Mouse (Mus musculus) embryonic facial prominence, embryonic 14.5 days (tissue): ENCODE measurements at regions not wholly inside any gene's neighbourhood (a gene's known extent, or its start where the extent isn't known, plus 50 kb on each side); places are given as distances from the start of the nearest gene placed in this dataset.

Experiments used
- ATAC-seq: fragments of 200-750 bp; cut with Nextera tagmentation; 2 replicates; pipeline ENCODE4 v1.8.0; 2017; ENCODE audit warnings: low read depth, moderate number of reproducible peaks, moderate TSS enrichment
- DNase-seq: peaks from one replicate; pipeline ENCODE4 v3.0.0-alpha.2; 2015; ENCODE audit warnings: low spot score
- H3K27ac ChIP-seq: fragments of 300-500 bp; sonication (generic); replicated peaks from 2 replicates; pipeline ENCODE4 v1.5.1; 2014; ENCODE audit warnings: low read depth, mild to moderate bottlenecking, low read length, moderate library complexity
- H3K27me3 ChIP-seq: fragments of 300-500 bp; sonication (generic); replicated peaks from 2 replicates; pipeline ENCODE4 v1.6.1; 2014; ENCODE audit warnings: low read length; ENCODE audit not compliant: control insufficient read depth, insufficient read depth
- H3K36me3 ChIP-seq: fragments of 300-500 bp; sonication (generic); 2 replicates; pipeline ENCODE4 v1.6.1; 2014; ENCODE audit warnings: low read length, mixed read lengths; ENCODE audit not compliant: control insufficient read depth, insufficient read depth
- H3K4me1 ChIP-seq: fragments of 300-500 bp; sonication (generic); 2 replicates; pipeline ENCODE4 v1.6.1; 2014; ENCODE audit warnings: antibody characterized with exemption, low read length; ENCODE audit not compliant: control insufficient read depth, insufficient read depth
- H3K4me2 ChIP-seq: fragments of 300-500 bp; sonication (generic); 2 replicates; pipeline ENCODE4 v1.6.1; 2014; ENCODE audit warnings: low read depth, mild to moderate bottlenecking, low read length, moderate library complexity, mixed read lengths
- H3K4me3 ChIP-seq: fragments of 300-500 bp; sonication (generic); 2 replicates; pipeline ENCODE4 v1.5.1; 2014; ENCODE audit warnings: low read depth, mild to moderate bottlenecking, low read length
- H3K9ac ChIP-seq: fragments of 300-500 bp; sonication (generic); 2 replicates; pipeline ENCODE4 v1.6.1; 2014; ENCODE audit warnings: low read depth, mild to moderate bottlenecking, low read length, moderate library complexity, mixed read lengths
- H3K9me3 ChIP-seq: fragments of 300-500 bp; sonication (generic); 2 replicates; pipeline ENCODE4 v1.6.1; 2016; ENCODE audit warnings: low read length; ENCODE audit not compliant: control insufficient read depth
- WGBS: fragments of 180-500 bp; shearing (Covaris S2); extraction: QIAGEN DNeasy Blood & Tissue Kit; methylation state at CpG from one replicate; pipeline ENCODE4 v1.1.7; 2014; 5-methylcytosine and 5-hydroxymethylcytosine counted together

DNA sequence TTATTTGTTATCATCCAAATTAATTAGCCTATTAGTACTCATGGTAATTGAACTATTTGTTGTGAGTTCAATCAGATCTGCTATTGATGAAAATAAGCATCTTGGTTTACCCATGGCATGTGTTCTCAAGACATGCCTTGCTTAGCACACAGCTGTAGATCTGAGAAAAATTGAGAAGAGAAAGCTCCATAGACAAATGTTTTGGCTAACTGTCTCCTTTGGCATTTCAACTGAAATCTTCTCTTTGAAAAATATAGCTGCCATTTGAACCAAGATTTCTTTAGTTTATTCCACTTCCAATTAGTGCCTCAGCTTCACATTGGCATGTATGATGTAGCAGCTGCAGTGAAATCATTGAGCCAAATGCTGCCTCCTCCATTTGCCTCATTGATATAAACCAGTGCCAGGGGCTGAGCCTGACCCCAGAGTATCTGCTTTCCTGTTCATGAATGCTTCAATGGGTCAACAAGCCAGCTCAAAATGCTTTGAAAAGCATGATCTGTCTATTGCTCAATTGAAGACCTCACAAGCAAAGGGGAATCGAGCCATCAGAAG is 126.1 kb upstream of the Pter start:
- no peak for DNase-seq
- no peaks in the 10 kb centered on the region for H3K9me3 ChIP-seq
- no peaks in the 10 kb centered on the region for H3K36me3 ChIP-seq
- H3K9ac ChIP-seq: no peak overlapping the region
- no peak overlapping the region for H3K4me2 ChIP-seq
- H3K27me3 ChIP-seq: no peaks in the 10 kb centered on the region
- 53% methylated on average over 1 of the region's 1 CpGs for WGBS
- H3K4me3 ChIP-seq: no peak overlapping the region
- no peak for ATAC-seq
- no peaks in the 10 kb centered on the region for H3K4me1 ChIP-seq
- H3K27ac ChIP-seq: no peak overlapping the region

DNA sequence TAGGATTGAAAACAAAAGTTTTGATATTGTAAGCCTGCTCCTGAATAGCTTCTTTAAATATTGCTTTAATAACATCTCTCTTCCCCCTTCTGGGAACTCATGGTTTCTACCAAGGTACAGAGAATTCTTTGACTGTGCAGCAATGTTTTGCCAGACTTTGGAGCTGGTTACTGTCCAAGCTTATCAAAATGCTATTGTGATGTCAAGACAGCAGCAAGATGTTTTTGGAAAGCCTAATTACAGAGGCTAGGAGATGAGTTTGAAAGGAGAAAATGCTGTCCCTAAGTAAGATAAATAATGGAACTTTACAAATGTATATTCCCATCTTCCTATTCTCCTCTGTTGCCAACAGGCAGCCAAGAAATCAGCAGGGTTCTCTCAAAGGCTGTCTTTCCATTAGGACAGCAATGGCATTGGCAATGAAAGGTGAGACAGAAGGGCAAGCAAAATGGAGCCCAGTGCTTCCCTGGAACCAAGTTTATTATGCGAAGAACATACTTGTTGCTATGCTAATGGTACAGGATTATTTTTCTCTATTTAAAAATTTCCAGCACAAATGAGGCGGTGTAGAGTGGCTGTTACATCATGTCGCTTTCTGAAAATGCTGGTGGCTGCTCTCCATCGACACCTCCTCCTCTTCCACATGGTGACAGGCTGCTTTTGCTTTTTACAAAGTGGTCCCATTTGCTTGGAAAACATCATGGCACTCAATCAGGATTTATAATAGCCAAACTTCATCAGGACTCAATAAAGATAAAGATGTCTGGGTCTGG is 124.5 kb upstream of the Pter start:
- no peak for ATAC-seq
- Histone ChIP-seq H3K4me2 (no peak overlapping the region), H3K9me3 (no peaks in the 10 kb centered on the region), H3K4me3 (no peak overlapping the region), H3K4me1 (no peaks in the 10 kb centered on the region), H3K36me3 (no peaks in the 10 kb centered on the region), H3K27me3 (no peaks in the 10 kb centered on the region), H3K27ac (no peak overlapping the region), H3K9ac (no peak overlapping the region)
- WGBS: 90% methylated on average over 4 of the region's 4 CpGs
- no peak for DNase-seq

DNA sequence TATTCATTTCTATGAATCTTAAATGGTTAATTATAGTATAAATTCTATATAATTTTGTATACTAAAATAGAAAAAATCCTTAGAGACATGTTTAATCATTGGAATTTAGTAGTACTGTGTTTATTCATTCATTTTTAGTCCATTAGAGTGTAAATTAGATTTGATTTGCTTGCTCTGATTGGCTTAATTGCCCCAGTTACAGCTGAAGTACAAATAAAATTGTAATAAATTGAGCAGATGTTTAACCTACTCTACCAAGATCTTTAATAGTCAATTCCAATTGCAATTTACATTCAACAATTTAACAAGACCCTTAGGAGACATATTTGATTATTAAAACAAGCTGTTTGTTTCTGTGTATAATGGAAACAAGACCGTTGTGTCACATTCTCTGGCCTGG is 121.2 kb upstream of the Pter start:
- Histone ChIP-seq H3K9ac (no peak overlapping the region), H3K27ac (no peak overlapping the region), H3K36me3 (no peaks in the 10 kb centered on the region), H3K4me2 (no peak overlapping the region), H3K9me3 (no peaks in the 10 kb centered on the region), H3K4me1 (no peaks in the 10 kb centered on the region), H3K4me3 (no peak overlapping the region), H3K27me3 (no peaks in the 10 kb centered on the region)
- 51% methylated on average over 1 of the region's 1 CpGs for WGBS
- ATAC-seq (no peak), DNase-seq (no peak)

DNA sequence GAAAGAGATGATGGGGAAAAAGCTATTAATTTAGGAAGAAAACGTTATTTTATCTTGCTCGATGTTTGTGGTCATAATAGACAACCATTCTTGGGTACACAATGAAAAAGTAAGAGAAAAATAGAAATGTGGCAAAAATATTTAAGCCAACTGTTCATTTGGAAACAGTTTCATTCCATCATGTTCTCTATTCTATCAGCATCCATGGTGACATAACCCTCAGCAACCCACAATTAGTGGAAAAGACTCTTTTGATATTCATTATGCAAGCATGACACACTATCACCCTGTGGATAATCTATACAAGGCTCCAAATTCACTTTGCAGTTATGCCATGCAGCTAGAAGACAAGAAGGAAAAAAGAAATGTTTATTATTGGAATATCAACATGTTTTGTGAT is 118.7 kb upstream of the Pter start:
- no peaks in the 10 kb centered on the region for H3K9me3 ChIP-seq
- no peak overlapping the region for H3K27ac ChIP-seq
- H3K9ac ChIP-seq: no peak overlapping the region
- DNase-seq (no peak), ATAC-seq (no peak)
- no peaks in the 10 kb centered on the region for H3K36me3 ChIP-seq
- 76% methylated on average over 2 of the region's 2 CpGs for WGBS
- H3K27me3 ChIP-seq: no peaks in the 10 kb centered on the region
- H3K4me2 ChIP-seq: no peak overlapping the region
- H3K4me3 ChIP-seq: no peak overlapping the region
- no peaks in the 10 kb centered on the region for H3K4me1 ChIP-seq

DNA sequence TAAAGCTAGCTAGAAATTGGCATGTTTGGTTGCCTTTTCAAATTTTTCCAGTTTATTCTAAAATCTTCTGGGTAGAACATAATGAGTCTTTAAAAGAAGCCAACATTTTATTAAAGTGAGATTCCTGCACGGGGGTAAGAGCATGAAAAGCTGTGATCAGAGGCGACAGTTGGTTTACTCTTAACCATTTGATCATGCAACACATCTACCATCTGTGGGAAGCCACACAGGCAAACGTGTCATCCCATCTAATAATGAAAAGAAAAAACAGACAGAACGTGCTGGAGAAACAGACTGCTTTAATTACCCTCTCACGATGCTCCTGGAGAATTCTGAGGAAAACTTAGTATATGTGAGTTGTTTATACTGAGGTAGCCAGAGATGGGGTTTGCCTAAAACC is 115.4 kb upstream of the Pter start:
- DNase-seq: no peak
- H3K27ac ChIP-seq: no peak overlapping the region
- 52% methylated on average over 5 of the region's 5 CpGs for WGBS

DNA sequence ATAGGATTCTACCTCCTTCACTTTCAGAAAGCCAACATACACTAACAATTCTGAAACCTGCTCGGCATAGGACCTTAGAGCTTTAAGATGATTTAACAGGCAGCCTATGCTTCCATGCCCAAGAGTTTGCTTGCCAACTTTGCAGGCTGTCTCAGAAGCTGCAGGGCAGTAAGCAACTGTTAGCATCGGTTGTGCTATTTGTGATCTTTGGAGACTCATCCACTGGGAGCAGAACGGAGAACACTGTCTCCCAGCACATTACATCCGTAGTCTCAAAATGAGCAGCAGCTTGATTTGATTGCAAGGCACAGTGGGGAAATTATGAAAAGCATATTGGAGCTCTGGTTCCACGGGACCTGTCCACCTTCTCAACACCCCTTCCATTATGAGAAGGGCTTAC is 108.5 kb upstream of the Pter start:
- no peak overlapping the region for H3K9ac ChIP-seq
- H3K36me3 ChIP-seq: no peaks in the 10 kb centered on the region
- no peak overlapping the region for H3K4me3 ChIP-seq
- H3K27me3 ChIP-seq: no peaks in the 10 kb centered on the region
- no peak overlapping the region for H3K27ac ChIP-seq
- WGBS: 76% methylated on average over 5 of the region's 5 CpGs
- ATAC-seq (no peak), DNase-seq (no peak)
- no peaks in the 10 kb centered on the region for H3K9me3 ChIP-seq
- H3K4me2 ChIP-seq: no peak overlapping the region
- H3K4me1 ChIP-seq: no peaks in the 10 kb centered on the region

More for the DNA sequence above, 115.4 kb upstream of the Pter start:
- Histone ChIP-seq H3K9me3 (no peaks in the 10 kb centered on the region), H3K4me1 (no peaks in the 10 kb centered on the region), H3K36me3 (no peaks in the 10 kb centered on the region), H3K9ac (no peak overlapping the region), H3K4me2 (no peak overlapping the region), H3K27me3 (no peaks in the 10 kb centered on the region), H3K4me3 (no peak overlapping the region)
- ATAC-seq: no peak

DNA sequence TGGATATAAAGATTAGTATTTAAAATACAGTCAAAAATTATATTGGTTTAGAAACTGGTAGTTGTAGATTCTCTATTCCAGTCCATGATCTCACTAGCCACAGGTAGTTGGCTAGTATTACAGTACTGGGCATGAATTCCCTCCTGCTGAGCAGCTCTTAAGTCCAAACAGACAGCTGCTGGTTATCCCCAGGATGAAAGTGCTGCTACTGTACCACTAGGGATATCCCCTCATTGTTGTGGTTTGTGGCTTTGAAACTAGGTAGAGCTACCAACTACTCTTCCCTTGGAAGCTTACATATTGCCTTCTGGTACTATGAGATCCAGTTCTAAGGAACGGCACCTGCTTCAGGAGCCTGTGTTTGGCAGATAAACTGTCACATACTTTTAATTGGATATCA is 97.9 kb upstream of the Pter start:
- Histone ChIP-seq H3K9ac (no peak overlapping the region), H3K4me3 (no peak overlapping the region), H3K4me1 (no peaks in the 10 kb centered on the region), H3K9me3 (no peaks in the 10 kb centered on the region), H3K27me3 (no peaks in the 10 kb centered on the region), H3K27ac (no peak overlapping the region), H3K4me2 (no peak overlapping the region), H3K36me3 (no peaks in the 10 kb centered on the region)
- DNase-seq: no peak
- ATAC-seq: no peak
- 83% methylated on average over 1 of the region's 1 CpGs for WGBS

DNA sequence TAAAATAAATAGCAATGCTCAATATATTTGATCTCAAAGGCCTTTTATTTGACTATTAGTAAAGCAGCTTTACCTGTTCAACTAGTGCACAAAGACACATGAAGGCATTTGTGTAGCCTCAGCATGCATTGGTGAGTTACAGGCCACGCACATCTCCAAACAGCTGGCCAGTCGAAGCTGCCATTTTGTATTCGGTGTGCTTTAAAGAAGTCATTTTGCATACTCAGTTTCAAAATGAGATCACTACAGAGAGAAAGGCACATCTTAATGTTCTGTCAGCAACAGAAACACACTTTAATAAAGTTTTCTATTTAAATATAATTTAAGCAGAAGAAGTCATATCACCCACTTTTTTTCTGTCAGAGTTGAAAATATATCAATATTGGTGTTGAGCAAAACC is 90.3 kb upstream of the Pter start:
- Histone ChIP-seq H3K4me1 (no peaks in the 10 kb centered on the region), H3K36me3 (no peaks in the 10 kb centered on the region), H3K4me2 (no peak overlapping the region), H3K4me3 (no peak overlapping the region), H3K9me3 (no peaks in the 10 kb centered on the region), H3K27ac (no peak overlapping the region), H3K27me3 (no peaks in the 10 kb centered on the region), H3K9ac (no peak overlapping the region)
- ATAC-seq: no peak
- no peak for DNase-seq
- 93% methylated on average over 3 of the region's 3 CpGs for WGBS

DNA sequence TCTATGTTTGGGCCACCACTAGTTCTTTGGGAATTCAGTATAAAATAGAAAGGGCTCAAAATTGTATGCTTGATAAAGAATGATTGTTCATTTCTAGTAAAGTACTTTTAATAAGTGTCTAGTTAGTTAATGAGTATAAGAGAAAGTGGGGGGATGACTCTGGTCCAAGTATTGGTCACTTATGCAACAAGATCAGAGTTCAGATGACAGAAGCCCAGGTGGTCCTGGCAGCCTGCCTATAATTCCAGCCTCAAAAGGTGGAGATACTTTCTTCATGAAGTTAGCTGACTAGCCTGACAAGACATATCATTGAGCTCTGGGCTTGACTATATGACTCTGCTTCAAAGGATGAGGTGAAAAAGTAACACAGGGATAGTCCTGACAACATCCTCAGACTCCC is 57.3 kb upstream of the Pter start:
- no peaks in the 10 kb centered on the region for H3K27me3 ChIP-seq
- H3K4me2 ChIP-seq: no peak overlapping the region
- no peak overlapping the region for H3K4me3 ChIP-seq
- no peaks in the 10 kb centered on the region for H3K9me3 ChIP-seq
- no peak overlapping the region for H3K9ac ChIP-seq
- no peak overlapping the region for H3K27ac ChIP-seq
- H3K36me3 ChIP-seq: no peaks in the 10 kb centered on the region
- no peaks in the 10 kb centered on the region for H3K4me1 ChIP-seq
- DNase-seq (no peak), ATAC-seq (no peak)
